Mouse (Mus musculus): ENCODE measurements around the gene Pes1.
"Not testable (repeated sequence)": the region's sequence is repeated elsewhere in the genome, so short reads cannot be mapped to it uniquely, and the experiment has no call there.

DNA sequence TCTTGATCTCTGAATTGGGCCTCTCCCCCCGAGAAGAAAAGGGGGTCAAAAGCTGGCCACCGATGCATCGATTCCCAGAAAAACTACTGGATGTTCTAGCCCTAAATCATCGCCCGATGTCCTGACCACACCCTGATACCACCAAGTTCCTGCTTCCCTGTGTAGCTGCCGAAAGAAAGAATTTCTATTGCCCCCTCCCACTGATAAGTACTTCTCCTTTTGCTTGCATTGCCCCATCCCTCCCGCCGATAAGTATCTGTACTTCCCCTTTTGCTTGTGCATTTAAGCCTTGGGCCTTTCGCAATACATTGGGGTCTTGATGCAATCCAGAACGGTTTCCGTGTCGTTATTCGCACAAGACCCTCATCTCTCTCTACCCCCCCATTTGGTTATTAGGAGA lies 58.3 kb downstream of the Pes1 start:
- TF ChIP-seq CTCF, EP300 (IDR thresholded peaks at IDR 0.05; ENCODE audit: low read depth): not testable (repeated sequence)

Data from heart, postnatal 0 days (tissue).